Mouse (Mus musculus): ENCODE results near the gene Tcte3.
"Not testable (repeated sequence)": the region's sequence is repeated elsewhere in the genome, so short reads cannot be mapped to it uniquely, and the experiment has no call there.

Gene Tcte3

DNA sequence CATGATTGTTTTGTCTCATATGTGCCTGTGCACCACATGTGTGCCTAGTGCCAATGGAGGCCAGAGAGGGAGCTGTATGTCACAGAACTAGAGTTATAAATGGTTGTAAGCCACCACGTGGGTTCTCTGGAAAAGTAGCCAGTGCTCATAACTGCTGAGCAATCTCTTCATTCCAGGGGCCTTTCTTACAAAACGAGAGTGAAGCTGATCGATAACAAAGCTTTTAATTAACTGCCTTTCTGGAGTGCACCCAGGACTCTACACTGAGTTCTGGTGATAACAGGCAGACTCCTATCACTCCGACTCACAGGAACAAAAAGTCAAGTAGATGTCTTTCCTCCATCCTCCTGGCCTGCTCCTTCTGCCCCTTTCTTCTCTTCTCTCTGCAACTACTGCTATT lies 9.9 kb downstream of the Tcte3 start:
- not testable (repeated sequence) for DNase-seq (ENCODE audit: low spot score)

- not testable (repeated sequence) for DNase-seq (ENCODE audit: low spot score)
Observed at GRCm38 (mm10) chr17:15025513-15025912, 15.8 kb downstream of the Tcte3 start.

GRCm38 (mm10) chr17:15024502-15025193 lies 16.6 kb downstream of the Tcte3 start:
- not testable (repeated sequence) for DNase-seq (ENCODE audit: low spot score)

DNA sequence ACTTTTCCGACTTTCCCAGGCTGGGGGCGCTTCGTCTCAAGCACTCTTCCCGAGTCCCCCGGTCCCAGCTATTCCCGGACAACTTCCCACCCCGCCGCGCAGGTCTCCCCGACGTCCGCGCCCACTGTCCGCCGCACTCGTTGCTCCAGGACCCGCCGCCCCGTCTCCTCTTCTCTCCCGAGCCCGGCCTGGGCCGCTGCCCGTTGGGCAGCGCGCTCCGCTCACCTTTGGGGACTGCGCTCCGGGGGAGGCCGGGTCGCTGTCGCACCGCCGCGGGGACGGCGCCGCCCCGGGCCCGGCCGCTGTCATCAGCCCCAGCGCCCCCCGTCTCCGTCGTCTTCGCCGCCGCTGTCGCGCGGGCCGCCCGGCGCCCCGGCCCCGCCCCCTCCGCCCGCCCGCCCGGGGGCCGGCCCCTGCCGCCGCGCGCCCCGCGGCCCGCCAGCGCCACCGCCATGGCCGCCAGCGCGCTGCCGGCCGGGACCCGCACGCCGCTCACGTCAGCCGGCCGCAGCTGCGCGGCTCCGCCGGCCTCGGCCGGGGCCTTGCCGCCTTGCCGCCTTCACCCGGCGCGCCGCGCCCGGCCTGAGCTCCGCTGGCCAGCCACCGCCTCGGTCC lies 17.3 kb downstream of the Tcte3 start:
- not testable (repeated sequence) for DNase-seq (ENCODE audit: low spot score)

DNA sequence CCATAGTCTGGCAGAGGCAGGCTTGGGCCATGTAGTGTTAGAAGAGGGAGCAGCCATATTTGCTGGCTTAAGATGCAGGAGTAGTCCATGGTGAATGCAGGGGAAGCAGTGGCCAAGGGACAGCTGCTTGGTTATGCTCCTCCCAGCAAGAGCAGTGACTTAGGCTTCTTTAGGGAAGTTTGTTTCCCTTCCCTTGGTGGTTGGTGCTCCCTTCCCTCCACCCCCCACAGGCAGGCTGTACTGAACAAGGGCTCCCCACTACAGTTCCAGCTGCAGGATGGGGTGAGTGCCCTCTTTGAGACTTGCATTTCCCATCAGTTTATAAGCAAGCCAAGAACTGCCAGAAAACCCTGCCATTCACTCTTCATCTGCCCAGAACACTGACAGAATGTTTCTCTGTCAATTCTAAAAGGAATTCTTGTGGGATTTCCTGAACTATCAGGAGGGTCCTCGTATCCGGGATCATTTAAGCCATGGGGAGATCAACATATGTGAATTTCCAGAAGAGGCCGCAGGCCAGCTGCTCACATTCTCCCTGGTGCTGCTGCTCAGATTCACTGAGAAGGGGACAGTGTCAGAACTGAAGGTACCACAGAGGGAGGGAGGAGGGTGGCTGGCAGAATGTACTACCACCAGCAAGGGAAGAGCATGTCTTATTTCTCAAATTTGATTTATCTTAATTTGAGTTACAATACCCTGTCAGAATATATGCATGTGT lies 19.6 kb downstream of the Tcte3 start:
- DNase-seq (ENCODE audit: low spot score) = not testable (repeated sequence)

GRCm38 (mm10) chr17:15009706-15010413 lies 31.4 kb downstream of the Tcte3 start, which contains the start of gene Gm3435:
Gene Gm3435 (plus strand): TSS chr17:15010176.
- DNase-seq (ENCODE audit: low spot score) = not testable (repeated sequence)

GRCm38 (mm10) chr17:15009088-15009487 lies 32.2 kb downstream of the Tcte3 start:
- DNase-seq (ENCODE audit: low spot score) = not testable (repeated sequence)

DNA sequence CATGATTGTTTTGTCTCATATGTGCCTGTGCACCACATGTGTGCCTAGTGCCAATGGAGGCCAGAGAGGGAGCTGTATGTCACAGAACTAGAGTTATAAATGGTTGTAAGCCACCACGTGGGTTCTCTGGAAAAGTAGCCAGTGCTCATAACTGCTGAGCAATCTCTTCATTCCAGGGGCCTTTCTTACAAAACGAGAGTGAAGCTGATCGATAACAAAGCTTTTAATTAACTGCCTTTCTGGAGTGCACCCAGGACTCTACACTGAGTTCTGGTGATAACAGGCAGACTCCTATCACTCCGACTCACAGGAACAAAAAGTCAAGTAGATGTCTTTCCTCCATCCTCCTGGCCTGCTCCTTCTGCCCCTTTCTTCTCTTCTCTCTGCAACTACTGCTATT lies 41.2 kb downstream of the Tcte3 start:
- DNase-seq (ENCODE audit: low spot score) = not testable (repeated sequence)

GRCm38 (mm10) chr17:14994140-14994539 lies 47.1 kb downstream of the Tcte3 start:
- DNase-seq (ENCODE audit: low spot score) = not testable (repeated sequence)

DNA sequence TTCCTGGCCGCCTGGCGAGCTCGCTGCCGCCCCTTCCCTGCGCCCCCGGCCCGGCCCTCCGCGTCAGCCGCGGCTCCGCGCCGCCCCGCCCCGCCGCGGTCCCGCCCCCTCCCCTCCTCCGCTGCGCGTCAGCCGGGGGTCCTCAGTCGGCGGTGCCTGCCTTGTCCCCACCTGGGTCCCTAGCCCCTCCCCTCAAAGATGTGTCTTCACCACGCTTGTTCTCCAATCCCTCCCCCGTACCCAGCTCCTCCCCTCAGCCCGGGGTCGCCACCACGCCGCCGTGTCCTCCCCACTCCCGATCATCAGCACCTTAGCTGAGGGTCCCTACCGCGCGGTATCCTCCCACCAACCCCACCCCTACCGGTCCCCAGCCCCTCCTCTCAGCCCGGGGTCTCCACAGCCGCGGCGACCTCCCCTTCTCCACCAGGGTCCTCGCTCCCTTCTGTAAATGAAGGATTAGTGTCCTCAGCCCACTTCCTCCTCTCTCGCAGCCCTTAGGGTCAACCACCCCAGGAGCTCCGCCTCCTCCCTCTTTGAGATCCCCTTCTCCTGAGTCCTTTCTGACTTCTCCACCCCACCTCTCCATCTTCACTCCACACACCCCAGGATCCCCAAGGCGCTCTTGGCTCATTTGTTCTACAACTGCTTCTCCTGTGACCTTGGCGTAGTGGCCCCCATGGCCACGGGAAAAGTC lies 48.0 kb downstream of the Tcte3 start:
- not testable (repeated sequence) for DNase-seq (ENCODE audit: low spot score)

- not testable (repeated sequence) for DNase-seq (ENCODE audit: low spot score)
Observed at GRCm38 (mm10) chr17:14992522-14993138, 48.7 kb downstream of the Tcte3 start.

GRCm38 (mm10) chr17:14990116-14990702 lies 51.1 kb downstream of the Tcte3 start:
- DNase-seq (ENCODE audit: low spot score) = not testable (repeated sequence)

DNA sequence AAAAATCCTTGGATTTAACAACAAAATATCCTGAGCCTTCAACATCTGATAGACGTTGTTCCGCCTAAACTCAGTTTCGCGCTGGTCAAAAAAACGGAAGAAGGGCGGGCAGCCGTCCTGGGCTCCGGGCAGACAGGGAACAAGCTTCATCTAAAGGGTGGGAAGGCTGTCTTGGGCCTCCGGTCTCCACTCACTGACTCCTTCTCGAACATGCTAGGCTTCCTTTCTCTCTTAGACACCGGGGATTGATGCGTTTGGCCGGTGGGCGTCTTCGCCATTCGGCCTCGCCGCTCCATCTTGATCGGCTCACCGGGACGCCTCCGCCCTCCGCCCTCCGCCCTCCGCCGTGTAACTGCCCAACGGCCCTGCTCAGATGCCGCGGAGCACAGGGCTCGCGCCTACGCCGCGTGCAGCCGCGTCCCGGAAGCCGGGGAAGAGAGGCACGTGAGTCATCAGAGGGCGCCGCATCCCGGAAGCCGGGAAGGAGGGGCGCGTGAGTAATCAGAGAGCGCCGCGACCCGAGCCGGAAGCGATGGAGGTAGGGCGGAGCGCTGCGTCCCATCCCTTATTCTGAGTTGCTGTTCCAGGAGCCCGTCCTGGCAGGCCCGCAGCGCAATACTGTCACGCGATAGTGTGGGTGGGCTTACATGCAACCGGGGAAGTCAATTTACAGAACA lies 62.8 kb downstream of the Tcte3 start, which contains the start of the genes 9030025P20Rik and Gm3417:
Gene 9030025P20Rik, plus strand, starts transcription at position 107 of the 677 bp plus-strand sequence.
Gene Gm3417, minus strand, starts transcription at position 429 of the 677 bp plus-strand sequence.
- not testable (repeated sequence) for DNase-seq (ENCODE audit: low spot score)

- DNase-seq (ENCODE audit: low spot score) = not testable (repeated sequence)
Observed at GRCm38 (mm10) chr17:14977718-14978361, 63.4 kb downstream of the Tcte3 start.

All from urinary bladder, postnatal 10 days (tissue).